Mouse (Mus musculus) MEL (cell line): ENCODE results near the gene Arid3c.

Experiments
- E2F4 ChIP-seq: IDR thresholded peaks from 2 replicates; pipeline ENCODE4 v1.6.1; 2011; ENCODE audit warnings: low read depth, low read length, improper control_type of control experiment, borderline replicate concordance
- HCFC1 ChIP-seq: IDR thresholded peaks from 2 replicates; pipeline ENCODE4 v1.6.1; 2012; ENCODE audit warnings: low read depth, mild to moderate bottlenecking, inconsistent platforms, low read length, improper control_type of control experiment, moderate library complexity
- MAFK ChIP-seq: IDR thresholded peaks from 2 replicates; pipeline ENCODE4 v1.6.1; 2011; ENCODE audit warnings: low read depth, mild to moderate bottlenecking, low read length, improper control_type of control experiment, borderline replicate concordance
- MAX ChIP-seq: IDR thresholded peaks from 2 replicates; pipeline ENCODE4 v1.6.1; 2011; ENCODE audit warnings: low read length, improper control_type of control experiment
- POLR2A ChIP-seq, 2 experiments: IDR thresholded peaks; 2 replicates each; pipeline ENCODE4 v1.6.1; 2011 to 2012; ENCODE audit warnings: low read length in 2 of 2, mild to moderate bottlenecking in 2 of 2, control low read depth in 1 of 2, improper control_type of control experiment in 1 of 2, low read depth in 1 of 2, moderate library complexity in 1 of 2; ENCODE audit not compliant: control insufficient read depth in 1 of 2, insufficient read depth in 1 of 2, poor library complexity in 1 of 2
- SIN3A ChIP-seq: IDR thresholded peaks from 2 replicates; pipeline ENCODE4 v1.6.1; 2012; ENCODE audit warnings: low read length, improper control_type of control experiment, inconsistent platforms

GRCm38 (mm10) chr4:41754797-41755337, 23.9 kb upstream of the Arid3c start, which contains the start of gene Galt:
- TF ChIP-seq POLR2A (IDR thresholded peaks at IDR 0.05; ENCODE audit: control insufficient read depth in 1 of 2, insufficient read depth in 1 of 2, low read depth in 1 of 2, low read length in 2 of 2, poor library complexity in 1 of 2) (no peak), SIN3A (no peak), MAFK (no peak), MAX (no peak), HCFC1 (no peak), E2F4 (no peak)
